Mouse (Mus musculus) neural tube, embryonic 14.5 days (tissue): Measurements from ENCODE around the gene Cactin. TPM values are rescaled to one million over a fixed set of nuclear protein-coding genes. Genes with fewer than 3 reads are reported as not detected.
A peak's percentile ranks its signal among the peaks of the same experiment; 100 is the strongest.

Experiments used
- ATAC-seq: fragments of 200-750 bp; cut with Nextera tagmentation; 2 replicates; pipeline ENCODE4 v1.8.0; 2017; ENCODE audit warnings: low read depth, mild to moderate bottlenecking, moderate TSS enrichment, moderate library complexity
- H3K27ac ChIP-seq: fragments of 300-500 bp; sonication (generic); 2 replicates; pipeline ENCODE4 v1.5.1; 2014; ENCODE audit warnings: low read depth, mild to moderate bottlenecking, control low read depth, low read length, moderate library complexity, mixed read lengths
- H3K27me3 ChIP-seq: fragments of 300-500 bp; sonication (generic); 2 replicates; pipeline ENCODE4 v1.6.1; 2014; ENCODE audit warnings: low read length; ENCODE audit not compliant: control insufficient read depth, insufficient read depth
- H3K36me3 ChIP-seq: fragments of 300-500 bp; sonication (generic); 2 replicates; pipeline ENCODE4 v1.6.1; 2014; ENCODE audit warnings: low read length, mixed read lengths; ENCODE audit not compliant: control insufficient read depth, insufficient read depth
- H3K4me1 ChIP-seq: fragments of 300-500 bp; sonication (generic); 2 replicates; pipeline ENCODE4 v1.6.1; 2014; ENCODE audit warnings: low read length; ENCODE audit not compliant: control insufficient read depth, insufficient read depth
- H3K4me2 ChIP-seq: fragments of 300-500 bp; sonication (generic); 2 replicates; pipeline ENCODE4 v1.6.1; 2014; ENCODE audit warnings: mild to moderate bottlenecking, low read depth, low read length, control low read depth
- H3K4me3 ChIP-seq: fragments of 300-500 bp; sonication (generic); 2 replicates; pipeline ENCODE4 v1.5.1; 2014; ENCODE audit warnings: low read depth, low read length, control low read depth, mixed read lengths
- H3K9ac ChIP-seq: fragments of 300-500 bp; sonication (generic); replicated peaks from 2 replicates; pipeline ENCODE4 v1.6.1; 2014; ENCODE audit warnings: low read depth, mild to moderate bottlenecking, control low read depth, low read length, mixed read lengths
- H3K9me3 ChIP-seq: fragments of 300-500 bp; sonication (generic); 2 replicates; pipeline ENCODE4 v1.6.1; 2016; ENCODE audit warnings: low read length; ENCODE audit not compliant: control insufficient read depth
- WGBS: fragments of 180-500 bp; shearing (Covaris S2); extraction: QIAGEN DNeasy Blood & Tissue Kit; methylation state at CpG from one replicate; pipeline ENCODE4 v1.1.7; 2014; 5-methylcytosine and 5-hydroxymethylcytosine counted together
- polyA plus RNA-seq: library from polyadenylated mRNA; unstranded; fragments of >200 nt; fragmentation: Nextera tagmentation; extraction: Ambion mirVana; gene quantifications from 2 replicates; pipeline ENCODE4 v1.2.1, GENCODE M21; 2014

Cactin gene
- polyA plus RNA-seq, 1 experiment from 2014 or later: 14.3 TPM

- H3K36me3 ChIP-seq: peaks cover 17% of the 10 kb centered on the region
- WGBS: 62% methylated on average over 14 of the region's 14 CpGs
- no peak overlapping the region for H3K4me2 ChIP-seq
- ATAC-seq: no peak
- H3K4me1 ChIP-seq: 0 out of 2 replicates have a peak, but pooled peaks cover 3% of the 10 kb centered on the region
- H3K9ac ChIP-seq: no peak overlapping the region
- H3K9me3 ChIP-seq: no peaks in the 10 kb centered on the region
- no peak overlapping the region for H3K4me3 ChIP-seq
- H3K27ac ChIP-seq: no peak overlapping the region
- H3K27me3 ChIP-seq: no peaks in the 10 kb centered on the region
Measured at GRCm38 (mm10) chr10:81302781-81303218, 18.1 kb upstream of the Cactin start.

DNA sequence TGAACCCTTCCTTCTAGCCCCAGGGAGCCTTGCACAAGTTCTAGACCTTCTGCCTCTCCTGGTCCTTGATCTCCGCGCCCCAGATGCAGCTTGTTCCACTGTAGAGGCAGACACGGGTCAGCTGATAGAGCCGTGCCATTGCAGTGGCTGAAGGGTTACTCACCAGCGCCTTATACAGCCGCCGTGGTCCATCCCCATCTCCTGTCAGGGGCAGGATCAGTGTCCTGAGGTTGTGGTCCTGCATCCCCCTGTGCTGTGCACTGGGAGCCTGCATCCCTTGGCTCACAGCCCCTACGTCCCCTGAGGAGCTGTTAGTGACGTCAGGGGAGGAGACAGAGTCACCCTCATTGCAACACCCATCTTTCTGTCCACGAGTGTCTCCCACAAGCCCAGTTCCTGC, 17.6 kb upstream of the Cactin start:
- H3K27ac ChIP-seq: no peak overlapping the region
- ATAC-seq: no peak
- 77% methylated on average over 10 of the region's 10 CpGs for WGBS

DNA sequence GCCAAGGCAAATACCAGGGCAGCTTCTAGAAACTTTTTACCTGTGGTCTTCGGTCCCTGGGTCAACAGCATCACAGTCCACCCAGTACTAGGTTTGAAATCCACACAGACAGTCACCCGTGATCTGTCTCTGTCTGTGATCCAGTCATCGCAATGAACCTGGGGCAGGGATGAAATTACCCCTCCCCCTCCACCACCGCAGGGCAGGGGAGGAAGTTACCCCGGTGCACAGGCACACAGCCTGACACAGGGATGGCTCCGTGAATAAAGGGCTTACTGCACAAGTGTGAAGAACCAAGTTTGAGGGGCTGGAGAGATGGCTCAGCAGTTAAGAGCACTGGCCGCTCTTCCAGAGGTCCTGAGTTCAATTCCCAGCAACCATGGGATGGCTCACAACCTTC, 17.1 kb upstream of the Cactin start:
- Histone ChIP-seq H3K4me3 (no peak overlapping the region), H3K9me3 (no peaks in the 10 kb centered on the region), H3K27ac (no peak overlapping the region), H3K36me3 (peaks cover 24% of the 10 kb centered on the region), H3K9ac (no peak overlapping the region), H3K4me2 (no peak overlapping the region), H3K27me3 (no peaks in the 10 kb centered on the region), H3K4me1 (0 out of 2 replicates have a peak, but pooled peaks cover 3% of the 10 kb centered on the region)
- ATAC-seq: no peak
- WGBS: 82% methylated on average over 7 of the region's 7 CpGs

More for the DNA sequence above, 17.6 kb upstream of the Cactin start:
- Histone ChIP-seq H3K9me3 (no peaks in the 10 kb centered on the region), H3K9ac (no peak overlapping the region), H3K4me1 (0 out of 2 replicates have a peak, but pooled peaks cover 3% of the 10 kb centered on the region), H3K27me3 (no peaks in the 10 kb centered on the region), H3K4me3 (no peak overlapping the region), H3K36me3 (peaks cover 21% of the 10 kb centered on the region), H3K4me2 (no peak overlapping the region)

GRCm38 (mm10) chr10:81304597-81305238, 16.2 kb upstream of the Cactin start:
- H3K4me2 ChIP-seq: no peak overlapping the region
- no peaks in the 10 kb centered on the region for H3K4me1 ChIP-seq
- H3K36me3 ChIP-seq: peaks cover 34% of the 10 kb centered on the region
- no peak overlapping the region for H3K9ac ChIP-seq
- ATAC-seq: peak; percentile 45; the same call in 1 of the 2 replicates
- 17% methylated on average over 8 of the region's 9 CpGs for WGBS
- H3K27me3 ChIP-seq: no peaks in the 10 kb centered on the region
- H3K4me3 ChIP-seq: no peak overlapping the region
- H3K9me3 ChIP-seq: no peaks in the 10 kb centered on the region
- no peak overlapping the region for H3K27ac ChIP-seq

GRCm38 (mm10) chr10:81305663-81306062, 15.2 kb upstream of the Cactin start:
- ATAC-seq: no peak
- H3K27me3 ChIP-seq: no peaks in the 10 kb centered on the region
- no peak overlapping the region for H3K27ac ChIP-seq
- H3K4me1 ChIP-seq: no peaks in the 10 kb centered on the region
- no peaks in the 10 kb centered on the region for H3K9me3 ChIP-seq
- WGBS: 96% methylated on average over 14 of the region's 14 CpGs
- no peak overlapping the region for H3K4me2 ChIP-seq
- no peak overlapping the region for H3K4me3 ChIP-seq
- H3K9ac ChIP-seq: no peak overlapping the region
- peaks cover 43% of the 10 kb centered on the region for H3K36me3 ChIP-seq

- H3K36me3 ChIP-seq: peaks cover 48% of the 10 kb centered on the region
Measured at GRCm38 (mm10) chr10:81306173-81306668, 14.7 kb upstream of the Cactin start.

DNA sequence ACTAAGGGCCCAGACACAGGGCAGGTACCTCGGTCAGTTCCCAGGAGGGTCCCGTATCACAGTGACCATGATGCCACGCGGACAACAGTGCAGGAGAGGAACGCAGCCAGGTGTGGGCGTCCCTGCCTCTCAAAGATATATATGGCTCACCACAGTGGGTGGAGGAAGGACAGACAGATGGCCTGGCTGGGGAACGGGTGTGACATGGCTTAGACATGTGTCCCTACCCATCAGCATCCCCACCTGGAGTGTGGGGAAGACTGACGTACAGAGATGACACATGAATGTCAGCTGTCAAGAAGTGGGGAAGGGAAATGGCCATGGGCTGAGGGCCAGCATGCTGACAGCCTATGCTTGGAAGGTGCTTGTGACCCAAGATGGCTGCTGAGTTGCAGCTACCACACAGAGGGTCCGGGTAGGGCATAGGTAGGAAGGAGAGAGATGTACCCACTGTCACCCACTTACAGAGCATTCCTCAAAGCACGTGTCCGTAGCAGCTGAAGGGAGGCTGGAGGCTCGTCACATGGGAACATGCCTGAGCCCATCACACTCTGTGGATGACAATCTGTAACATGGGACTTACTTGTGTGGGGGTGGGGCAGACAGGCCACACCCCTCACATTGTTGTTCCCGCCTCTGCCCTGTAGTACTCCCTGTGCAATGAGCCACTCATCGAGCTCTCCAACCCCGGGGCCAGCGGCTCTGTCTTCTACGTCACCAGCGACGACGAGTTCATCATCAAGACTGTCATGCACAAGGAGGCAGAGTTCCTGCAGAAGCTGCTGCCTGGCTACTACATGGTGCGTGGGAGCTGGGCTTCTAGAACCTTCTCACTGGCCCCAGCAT, 13.8 kb upstream of the Cactin start:
- Histone ChIP-seq H3K4me2 (no peak overlapping the region), H3K27ac (no peak overlapping the region), H3K27me3 (no peaks in the 10 kb centered on the region), H3K4me3 (no peak overlapping the region), H3K4me1 (no peaks in the 10 kb centered on the region), H3K36me3 (peaks cover 56% of the 10 kb centered on the region), H3K9me3 (no peaks in the 10 kb centered on the region), H3K9ac (no peak overlapping the region)
- ATAC-seq: no peak
- 94% methylated on average over 21 of the region's 21 CpGs for WGBS

More at GRCm38 (mm10) chr10:81306173-81306668, 14.7 kb upstream of the Cactin start:
- no peak overlapping the region for H3K4me2 ChIP-seq
- no peak overlapping the region for H3K4me3 ChIP-seq
- ATAC-seq: no peak
- H3K9me3 ChIP-seq: no peaks in the 10 kb centered on the region
- no peaks in the 10 kb centered on the region for H3K27me3 ChIP-seq
- 95% methylated on average over 12 of the region's 12 CpGs for WGBS
- no peak overlapping the region for H3K27ac ChIP-seq
- H3K4me1 ChIP-seq: no peaks in the 10 kb centered on the region
- H3K9ac ChIP-seq: no peak overlapping the region

- Histone ChIP-seq H3K4me3 (no peak overlapping the region), H3K27me3 (no peaks in the 10 kb centered on the region), H3K4me1 (no peaks in the 10 kb centered on the region), H3K36me3 (peaks cover 80% of the 10 kb centered on the region), H3K9me3 (no peaks in the 10 kb centered on the region), H3K4me2 (no peak overlapping the region), H3K9ac (no peak overlapping the region), H3K27ac (no peak overlapping the region)
- WGBS: 94% methylated on average over 5 of the region's 5 CpGs
- ATAC-seq: no peak
Measured at GRCm38 (mm10) chr10:81309571-81309970, 11.3 kb upstream of the Cactin start.

DNA sequence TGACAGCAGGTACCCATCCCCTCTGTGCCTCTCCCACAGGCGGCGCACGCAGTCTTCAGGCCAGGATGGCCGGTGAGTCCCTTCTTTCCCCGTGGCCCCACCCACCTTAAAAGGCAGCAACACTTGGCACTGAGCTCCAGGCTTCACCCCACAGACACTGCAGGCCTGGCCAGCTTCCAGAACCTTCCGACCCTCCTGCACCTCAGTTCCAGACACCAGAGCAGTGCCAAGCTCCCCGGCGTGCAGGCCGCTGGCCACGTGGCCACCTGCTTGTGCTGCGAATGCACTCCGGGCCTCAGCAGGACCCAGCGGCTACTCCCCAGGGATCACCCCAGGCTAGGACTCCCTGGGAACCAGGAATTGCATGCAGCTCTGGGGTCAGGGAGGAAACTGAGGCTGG, 7.3 kb upstream of the Cactin start:
- no peak overlapping the region for H3K4me2 ChIP-seq
- H3K27me3 ChIP-seq: no peaks in the 10 kb centered on the region
- H3K4me3 ChIP-seq: no peak overlapping the region
- H3K9ac ChIP-seq: no peak overlapping the region
- peaks cover 80% of the 10 kb centered on the region for H3K36me3 ChIP-seq
- H3K9me3 ChIP-seq: no peaks in the 10 kb centered on the region
- WGBS: 95% methylated on average over 13 of the region's 13 CpGs
- ATAC-seq: no peak
- no peaks in the 10 kb centered on the region for H3K4me1 ChIP-seq
- H3K27ac ChIP-seq: no peak overlapping the region
